Mouse (Mus musculus) granulocyte monocyte progenitor cell, adult 5-6 weeks (primary cell): ENCODE measurements at regions not wholly inside any gene's neighbourhood (a gene's known extent, or its start where the extent isn't known, plus 50 kb on each side); places are given as distances from the start of the nearest gene placed in this dataset.

Source experiments
- ATAC-seq: replicated peaks from 2 replicates; pipeline ENCODE4 v1.8.0; 2016; ENCODE audit warnings: mild to moderate bottlenecking, moderate TSS enrichment, inconsistent platforms; ENCODE audit not compliant: poor library complexity, severe bottlenecking

DNA sequence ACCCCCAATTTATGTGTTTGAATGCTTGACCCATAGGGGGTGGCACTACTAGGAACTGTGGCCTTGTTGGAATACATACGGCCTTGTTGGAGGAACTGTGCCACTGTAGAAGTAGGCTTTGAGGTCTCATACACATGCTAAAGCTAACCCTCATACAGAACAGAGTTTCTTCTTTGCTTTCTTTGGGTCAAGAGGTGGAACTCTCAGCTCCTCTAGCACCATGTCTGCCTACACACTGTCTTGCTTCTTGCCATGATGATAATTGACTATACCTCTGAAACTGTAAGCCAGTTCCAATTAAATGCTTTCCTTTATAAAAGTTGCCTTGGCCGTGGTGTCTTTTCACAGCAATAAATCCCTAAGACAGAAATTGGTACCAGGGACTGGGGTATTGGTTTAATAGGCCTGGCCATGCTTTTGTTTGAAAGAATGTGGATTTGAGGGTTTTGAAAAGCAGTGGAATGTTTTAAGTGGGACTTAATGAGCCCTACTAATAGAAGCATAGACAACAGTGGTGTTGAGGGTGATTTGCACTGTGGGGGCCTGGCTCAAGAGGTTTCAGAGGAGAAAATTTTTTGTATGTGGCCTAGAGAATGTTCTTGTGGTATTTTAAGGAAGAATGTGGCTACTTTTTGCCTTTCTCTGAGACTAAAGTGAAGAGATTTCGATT lies 468.7 kb upstream of the Fat1 start:
- ATAC-seq: no peak

DNA sequence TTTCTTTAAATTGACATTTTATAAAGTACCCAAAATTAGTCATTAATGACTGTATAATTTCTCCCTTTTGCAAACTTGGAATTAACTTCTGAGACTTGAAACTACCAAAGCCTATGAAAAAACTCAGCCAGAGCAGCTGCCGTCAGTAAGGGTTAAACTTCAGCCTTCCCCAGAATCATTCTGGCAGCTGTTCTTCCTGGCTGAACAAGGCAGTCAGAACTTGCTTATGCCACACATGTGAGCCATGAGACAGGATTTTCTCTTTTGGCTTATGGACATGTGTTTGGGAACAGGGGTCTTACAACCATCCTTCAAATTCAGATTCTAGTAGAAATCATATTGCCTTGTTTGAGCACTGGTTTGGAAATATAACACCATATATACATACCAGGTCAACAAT lies 422.4 kb upstream of the Fat1 start:
- ATAC-seq: no peak

DNA sequence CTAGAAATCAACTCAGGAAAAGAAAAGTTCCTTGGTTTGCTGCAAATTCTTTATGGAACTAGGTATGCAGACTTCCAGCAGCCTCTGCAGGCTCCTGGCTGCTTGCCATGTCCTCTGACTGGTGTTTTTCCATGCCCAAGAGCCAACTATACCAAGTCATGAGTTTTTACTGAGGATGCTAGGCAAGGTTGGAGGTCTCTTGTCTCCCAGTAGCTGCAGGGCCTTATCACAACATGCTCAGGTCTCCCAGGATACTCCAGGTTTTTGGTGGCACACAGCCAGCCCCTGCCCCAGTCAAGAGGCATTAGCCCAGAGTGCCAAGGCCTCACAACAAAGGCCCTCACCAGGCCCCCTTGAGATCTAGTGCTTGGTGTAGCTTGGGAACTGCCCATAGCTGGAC lies 409.3 kb upstream of the Fat1 start:
- no peak for ATAC-seq

DNA sequence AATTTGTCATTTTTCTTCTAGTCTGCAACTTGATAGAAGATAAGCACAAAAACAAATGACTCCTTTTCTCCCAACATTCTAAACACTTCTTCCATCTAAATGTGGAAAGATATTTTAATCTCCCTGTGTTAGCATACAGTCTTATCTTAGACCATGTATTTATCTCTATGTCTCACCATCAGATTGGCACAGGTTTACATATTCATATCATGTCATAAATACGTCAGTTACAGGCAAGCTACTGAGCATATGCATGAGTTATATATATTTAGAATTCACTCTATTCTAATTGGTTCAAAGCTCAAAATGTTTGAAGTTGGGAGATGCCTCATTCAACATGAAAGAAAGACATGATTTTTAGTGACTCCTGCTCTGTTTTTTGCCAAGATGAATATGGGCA lies 405.6 kb upstream of the Fat1 start:
- ATAC-seq: no peak

DNA sequence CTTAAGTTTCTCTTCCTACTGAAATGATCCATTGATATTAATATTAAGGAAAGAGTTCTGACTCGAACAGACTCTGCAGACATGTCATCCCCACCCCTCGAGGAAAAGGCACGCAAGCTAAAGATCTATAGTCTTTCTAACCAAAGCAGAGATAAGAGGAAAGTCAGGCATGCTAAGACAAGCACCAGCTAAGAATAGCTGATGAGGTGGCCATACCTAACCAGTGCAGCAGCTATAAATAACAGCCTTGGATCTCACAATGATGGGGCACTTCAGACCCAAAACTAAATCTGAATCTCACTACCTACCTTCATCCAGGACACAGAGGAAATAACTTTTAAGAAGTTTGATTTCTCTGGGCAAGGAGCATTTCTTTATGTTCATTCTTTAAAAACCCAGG lies 386.4 kb upstream of the Fat1 start:
- no peak for ATAC-seq

DNA sequence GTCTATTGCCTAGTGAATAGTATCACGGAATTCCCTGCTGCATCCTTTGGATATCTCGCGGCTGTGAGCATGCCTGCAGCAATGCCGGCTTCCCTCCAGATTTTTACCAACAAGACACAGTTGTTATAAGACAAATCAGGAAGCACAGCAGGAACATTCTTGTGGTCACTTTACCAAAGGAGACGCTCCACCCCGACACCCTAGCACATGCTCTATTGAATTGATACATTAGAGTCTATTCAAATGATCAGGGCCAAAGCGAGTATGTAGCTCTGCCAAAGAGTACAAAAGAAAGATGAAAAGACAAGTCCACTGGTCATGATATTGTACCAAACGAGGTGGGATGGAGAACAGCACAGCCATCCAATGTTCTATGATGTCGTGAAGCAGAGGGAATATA lies 376.1 kb upstream of the Fat1 start:
- ATAC-seq: no peak

DNA sequence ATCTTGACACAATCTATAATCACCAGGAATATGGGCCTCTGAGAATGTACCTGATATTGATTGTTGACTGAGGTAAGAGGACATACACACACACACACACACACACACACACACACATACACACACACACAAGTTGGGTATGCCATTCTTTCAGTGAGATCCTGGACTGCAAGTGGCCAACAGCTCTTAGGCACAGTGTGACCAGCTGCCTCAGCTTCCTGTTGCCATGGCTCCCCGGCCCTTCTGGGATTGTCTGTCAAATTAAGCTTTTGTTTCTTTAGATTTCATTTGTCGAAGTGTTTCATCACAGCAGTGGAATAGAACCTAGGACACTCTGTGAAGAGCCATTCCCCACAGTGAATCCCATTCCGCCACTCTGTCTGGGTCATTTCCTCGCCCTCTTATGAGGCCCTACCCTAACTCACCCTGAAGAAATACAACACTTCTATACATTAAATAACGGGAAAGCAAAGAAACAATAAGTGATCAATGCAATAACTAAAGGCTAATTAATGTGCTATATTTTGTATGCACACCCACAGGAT lies 358.9 kb upstream of the Fat1 start:
- ATAC-seq: no peak

DNA sequence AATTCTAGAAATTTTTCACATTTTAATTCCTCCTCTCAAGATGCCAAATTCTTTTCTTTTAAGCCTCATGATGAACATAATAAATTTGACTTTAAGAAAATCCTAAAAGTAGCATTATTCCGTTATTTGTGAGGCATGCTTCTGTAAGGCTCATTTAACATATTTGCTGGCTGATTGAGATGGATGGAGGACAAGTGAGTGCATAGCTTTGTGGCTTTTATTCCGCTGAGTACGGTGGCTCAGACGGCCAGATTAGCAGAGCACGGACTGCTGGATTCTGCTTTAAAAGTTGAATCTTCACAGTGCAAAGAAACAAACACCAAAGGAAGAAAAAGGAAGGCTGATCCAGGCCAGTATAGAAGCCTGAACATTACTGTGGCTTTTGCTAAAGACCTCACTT lies 358.3 kb upstream of the Fat1 start:
- ATAC-seq: no peak
